Mouse (Mus musculus): ENCODE results near the gene Sspo. TPM values are rescaled to one million over a fixed set of nuclear protein-coding genes. Genes with fewer than 3 reads are reported as not detected.
A peak's percentile ranks its signal among the peaks of the same experiment; 100 is the strongest.

Sspo gene
- polyA plus RNA-seq, 1 experiment from 2014 or later = 0.25 TPM

- WGBS = 16% methylated on average over 2 of the region's 2 CpGs
- Histone ChIP-seq H3K9me3 (no peaks in the 10 kb centered on the region), H3K9ac (no peak overlapping the region), H3K4me3 (no peak overlapping the region), H3K4me1 (replicated peaks) (peaks cover 8% of the 10 kb centered on the region; the same call in 1 of the 2 replicates), H3K4me2 (no peak overlapping the region), H3K27me3 (no peaks in the 10 kb centered on the region), H3K27ac (peak overlapping the region; percentile 27; the same call in 1 of the 2 replicates), H3K36me3 (peaks cover 34% of the 10 kb centered on the region)
- ATAC-seq (ENCODE audit: low FRiP score) = peak; percentile 28; the same call in 1 of the 2 replicates
These were observed 27.4 kb upstream of the Sspo start for GRCm38 (mm10) chr6:48420647-48421046.

GRCm38 (mm10) chr6:48423336-48423735 is 24.7 kb upstream of the Sspo start:
- Histone ChIP-seq H3K27me3 (no peaks in the 10 kb centered on the region), H3K4me3 (no peak overlapping the region), H3K4me1 (replicated peaks) (peaks cover 8% of the 10 kb centered on the region; the same call in 1 of the 2 replicates), H3K9me3 (no peaks in the 10 kb centered on the region), H3K4me2 (no peak overlapping the region), H3K9ac (no peak overlapping the region), H3K36me3 (peaks cover 7% of the 10 kb centered on the region), H3K27ac (no peak overlapping the region)
- no peak for ATAC-seq (ENCODE audit: low FRiP score)
- 68% methylated on average over 3 of the region's 3 CpGs for WGBS

DNA sequence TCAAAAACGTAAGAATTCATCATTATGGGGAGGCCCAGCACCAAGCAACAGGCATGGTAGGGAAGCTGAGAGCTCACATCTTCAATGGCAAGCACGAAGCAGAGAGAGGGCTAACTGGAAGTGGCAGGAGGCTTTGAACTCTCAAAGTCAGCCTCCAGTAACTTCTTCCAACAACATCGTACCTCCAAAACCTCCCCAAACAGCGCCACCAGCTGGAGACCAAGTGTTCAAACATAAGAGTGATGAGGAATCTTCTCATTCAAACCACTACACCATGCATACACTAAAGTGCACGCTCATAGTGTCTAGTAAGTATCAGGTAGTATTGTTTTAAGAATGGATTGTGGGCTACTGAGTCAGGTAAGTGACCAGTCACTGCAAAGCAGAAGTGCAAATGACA is 24.0 kb upstream of the Sspo start:
- no peak overlapping the region for H3K9ac ChIP-seq
- no peaks in the 10 kb centered on the region for H3K9me3 ChIP-seq
- WGBS = 73% methylated on average over 5 of the region's 5 CpGs
- H3K27ac ChIP-seq = no peak overlapping the region
- H3K4me1 ChIP-seq (replicated peaks) = peaks cover 8% of the 10 kb centered on the region; the same call in 1 of the 2 replicates
- 0 out of 2 replicates have a peak, but pooled peaks cover under 1% of the 10 kb centered on the region for H3K36me3 ChIP-seq
- H3K4me2 ChIP-seq = no peak overlapping the region
- no peaks in the 10 kb centered on the region for H3K27me3 ChIP-seq
- no peak for ATAC-seq (ENCODE audit: low FRiP score)
- H3K4me3 ChIP-seq = no peak overlapping the region

DNA sequence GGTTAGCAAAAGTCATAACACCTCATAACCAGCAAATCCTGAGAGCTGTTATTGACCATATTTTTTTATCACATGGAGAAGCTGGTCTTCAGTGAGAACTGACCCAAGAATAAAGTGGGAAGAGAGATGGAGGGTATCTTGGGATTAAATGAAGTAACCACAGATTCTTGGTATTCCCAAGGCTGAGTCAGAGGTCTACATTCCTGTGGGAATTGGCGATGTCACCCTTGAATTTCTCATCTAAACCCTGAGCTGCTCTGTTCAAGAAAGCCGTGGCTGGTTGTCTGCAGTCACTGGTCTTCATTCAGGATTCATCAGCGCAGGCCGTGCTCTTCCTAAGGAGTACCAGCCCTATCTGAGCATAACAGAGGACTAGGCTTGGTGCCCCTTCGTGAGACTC is 21.1 kb upstream of the Sspo start:
- H3K27ac ChIP-seq = no peak overlapping the region
- no peaks in the 10 kb centered on the region for H3K36me3 ChIP-seq
- WGBS = 85% methylated on average over 5 of the region's 5 CpGs
- no peak overlapping the region for H3K4me2 ChIP-seq
- no peaks in the 10 kb centered on the region for H3K9me3 ChIP-seq
- H3K4me3 ChIP-seq = no peak overlapping the region
- H3K27me3 ChIP-seq = no peaks in the 10 kb centered on the region
- no peak overlapping the region for H3K9ac ChIP-seq
- ATAC-seq (ENCODE audit: low FRiP score) = no peak
- H3K4me1 ChIP-seq (replicated peaks) = no peaks in the 10 kb centered on the region

- no peaks in the 10 kb centered on the region for H3K4me1 ChIP-seq (replicated peaks)
- H3K27me3 ChIP-seq = no peaks in the 10 kb centered on the region
- no peak overlapping the region for H3K4me2 ChIP-seq
- no peak overlapping the region for H3K4me3 ChIP-seq
- no peaks in the 10 kb centered on the region for H3K9me3 ChIP-seq
- no peak overlapping the region for H3K9ac ChIP-seq
- H3K36me3 ChIP-seq = no peaks in the 10 kb centered on the region
- ATAC-seq (ENCODE audit: low FRiP score) = no peak
- H3K27ac ChIP-seq = no peak overlapping the region
- 78% methylated on average over 4 of the region's 4 CpGs for WGBS
These were observed 19.1 kb upstream of the Sspo start for GRCm38 (mm10) chr6:48428769-48429557.

GRCm38 (mm10) chr6:48430748-48431147 is 17.3 kb upstream of the Sspo start:
- 76% methylated on average over 5 of the region's 5 CpGs for WGBS
- H3K9me3 ChIP-seq = no peaks in the 10 kb centered on the region
- 0 out of 2 replicates have a peak, but pooled peaks cover 3% of the 10 kb centered on the region for H3K27me3 ChIP-seq
- H3K4me1 ChIP-seq (replicated peaks) = no peaks in the 10 kb centered on the region
- no peaks in the 10 kb centered on the region for H3K36me3 ChIP-seq
- H3K9ac ChIP-seq = no peak overlapping the region
- no peak overlapping the region for H3K4me2 ChIP-seq
- no peak overlapping the region for H3K27ac ChIP-seq
- ATAC-seq (ENCODE audit: low FRiP score) = no peak
- no peak overlapping the region for H3K4me3 ChIP-seq

GRCm38 (mm10) chr6:48432893-48433816 is 14.9 kb upstream of the Sspo start:
- Histone ChIP-seq H3K4me2 (no peak overlapping the region), H3K4me3 (no peak overlapping the region), H3K27me3 (peaks cover 26% of the 10 kb centered on the region), H3K27ac (no peak overlapping the region), H3K36me3 (peaks cover 6% of the 10 kb centered on the region), H3K9me3 (no peaks in the 10 kb centered on the region), H3K9ac (no peak overlapping the region), H3K4me1 (replicated peaks) (peaks cover 4% of the 10 kb centered on the region)
- WGBS = 71% methylated on average over 12 of the region's 12 CpGs
- no peak for ATAC-seq (ENCODE audit: low FRiP score)

DNA sequence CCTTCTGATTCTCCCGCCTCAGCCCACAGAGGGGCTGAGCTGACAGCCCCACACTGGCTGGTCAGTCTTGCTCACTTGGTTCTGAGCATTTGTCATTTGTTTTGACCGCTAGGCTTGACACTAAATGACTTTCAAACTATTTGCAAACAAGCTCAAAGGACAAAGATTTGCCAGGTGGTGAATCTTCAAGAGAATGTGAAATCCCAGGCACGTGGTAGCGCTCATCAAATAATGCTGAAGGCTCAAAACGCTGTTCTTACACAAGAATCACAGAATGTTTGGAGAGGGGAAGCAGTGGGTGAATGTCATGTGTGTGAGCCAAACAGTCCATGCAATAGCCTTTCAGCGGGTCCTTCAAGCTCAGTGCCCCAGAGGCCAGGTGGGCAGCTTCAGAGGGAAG is 13.4 kb upstream of the Sspo start:
- Histone ChIP-seq H3K4me3 (no peak overlapping the region), H3K36me3 (peaks cover 16% of the 10 kb centered on the region), H3K4me1 (replicated peaks) (peaks cover 19% of the 10 kb centered on the region), H3K27me3 (peaks cover 40% of the 10 kb centered on the region), H3K27ac (no peak overlapping the region), H3K9ac (no peak overlapping the region), H3K4me2 (no peak overlapping the region), H3K9me3 (no peaks in the 10 kb centered on the region)
- no peak for ATAC-seq (ENCODE audit: low FRiP score)
- WGBS = 63% methylated on average over 6 of the region's 6 CpGs

DNA sequence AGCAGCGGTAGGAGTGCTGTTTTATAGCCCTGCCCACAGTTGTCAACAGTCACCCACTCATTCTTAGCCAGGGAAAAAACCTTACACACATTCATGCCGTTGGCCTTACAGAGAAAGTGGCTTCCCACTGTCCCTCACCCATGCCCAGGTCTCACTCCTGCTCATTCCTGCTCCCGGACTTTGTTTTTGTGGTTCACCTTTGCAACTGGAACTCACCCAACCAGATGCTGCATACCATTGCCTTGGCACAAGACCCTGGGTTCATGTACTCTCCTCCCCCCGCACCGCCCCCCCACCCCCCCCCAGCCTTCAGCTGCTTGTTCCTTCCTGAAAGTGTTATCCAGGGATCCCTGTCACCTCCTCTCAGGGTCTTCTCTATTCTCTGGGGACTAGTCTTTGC is 12.9 kb upstream of the Sspo start:
- H3K36me3 ChIP-seq = peaks cover 16% of the 10 kb centered on the region
- peaks cover 22% of the 10 kb centered on the region for H3K4me1 ChIP-seq (replicated peaks)
- no peak overlapping the region for H3K4me3 ChIP-seq
- H3K4me2 ChIP-seq = no peak overlapping the region
- 65% methylated on average over 5 of the region's 5 CpGs for WGBS
- H3K9ac ChIP-seq = no peak overlapping the region
- peaks cover 45% of the 10 kb centered on the region for H3K27me3 ChIP-seq
- H3K27ac ChIP-seq = no peak overlapping the region
- ATAC-seq (ENCODE audit: low FRiP score) = no peak
- no peaks in the 10 kb centered on the region for H3K9me3 ChIP-seq

- peaks cover 52% of the 10 kb centered on the region for H3K27me3 ChIP-seq
- no peak overlapping the region for H3K27ac ChIP-seq
- WGBS = 87% methylated on average over 5 of the region's 5 CpGs
- H3K4me1 ChIP-seq (replicated peaks) = peaks cover 29% of the 10 kb centered on the region
- no peaks in the 10 kb centered on the region for H3K9me3 ChIP-seq
- peaks cover 16% of the 10 kb centered on the region for H3K36me3 ChIP-seq
- no peak for ATAC-seq (ENCODE audit: low FRiP score)
- H3K4me3 ChIP-seq = no peak overlapping the region
- no peak overlapping the region for H3K9ac ChIP-seq
- no peak overlapping the region for H3K4me2 ChIP-seq
These were observed 12.2 kb upstream of the Sspo start for GRCm38 (mm10) chr6:48435706-48436349.

DNA sequence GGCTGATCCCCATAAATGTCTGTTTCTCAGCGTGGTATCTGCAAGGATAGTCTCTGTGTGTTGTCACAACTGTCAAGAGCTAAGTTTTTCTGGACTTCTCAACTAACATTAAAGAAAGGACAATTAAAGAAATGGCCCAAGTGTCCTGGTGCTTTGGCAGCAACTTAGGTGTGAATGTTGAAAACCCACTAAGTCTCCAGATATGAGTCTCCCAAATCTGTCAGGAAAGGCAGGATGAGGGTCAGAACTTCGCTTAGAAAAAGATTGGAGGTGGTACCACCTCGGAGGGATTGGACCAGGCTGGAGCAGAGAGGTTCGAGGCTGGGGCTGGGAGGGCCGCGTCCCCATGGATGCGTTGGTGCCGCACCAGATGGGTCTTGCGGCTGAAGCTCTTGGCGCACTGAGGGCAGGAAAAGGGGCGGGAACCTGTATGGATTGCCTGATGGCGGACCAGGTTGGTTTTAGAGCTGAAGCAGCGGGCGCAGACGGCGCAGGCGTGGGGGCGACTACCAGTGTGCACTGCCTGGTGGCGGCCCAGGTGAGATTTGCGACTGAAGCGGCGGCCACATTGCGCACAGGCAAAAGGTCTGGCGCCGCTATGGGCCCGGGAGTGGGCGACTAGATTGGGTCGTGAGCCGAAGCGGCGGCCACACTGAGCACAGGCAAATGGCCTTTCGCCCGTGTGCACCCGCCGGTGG is 10.2 kb upstream of the Sspo start:
- WGBS = 24% methylated on average over 35 of the region's 35 CpGs
- no peaks in the 10 kb centered on the region for H3K9me3 ChIP-seq
- peaks cover 59% of the 10 kb centered on the region for H3K27me3 ChIP-seq
- 0 out of 2 replicates have a peak, but pooled peaks have one; percentile 11 for ATAC-seq (ENCODE audit: low FRiP score)
- H3K9ac ChIP-seq = peak overlapping the region; percentile 56; the same call in 1 of the 2 replicates
- peak overlapping the region; percentile 47 for H3K4me2 ChIP-seq
- peaks cover 30% of the 10 kb centered on the region for H3K36me3 ChIP-seq
- H3K4me3 ChIP-seq = peak overlapping the region; percentile 26
- peaks cover 30% of the 10 kb centered on the region for H3K4me1 ChIP-seq (replicated peaks)
- H3K27ac ChIP-seq = no peak overlapping the region

All from hindbrain, embryonic 13.5 days (tissue).